Mouse (Mus musculus): ENCODE data around the gene Cyp1a1.

Cyp1a1 gene

DNA sequence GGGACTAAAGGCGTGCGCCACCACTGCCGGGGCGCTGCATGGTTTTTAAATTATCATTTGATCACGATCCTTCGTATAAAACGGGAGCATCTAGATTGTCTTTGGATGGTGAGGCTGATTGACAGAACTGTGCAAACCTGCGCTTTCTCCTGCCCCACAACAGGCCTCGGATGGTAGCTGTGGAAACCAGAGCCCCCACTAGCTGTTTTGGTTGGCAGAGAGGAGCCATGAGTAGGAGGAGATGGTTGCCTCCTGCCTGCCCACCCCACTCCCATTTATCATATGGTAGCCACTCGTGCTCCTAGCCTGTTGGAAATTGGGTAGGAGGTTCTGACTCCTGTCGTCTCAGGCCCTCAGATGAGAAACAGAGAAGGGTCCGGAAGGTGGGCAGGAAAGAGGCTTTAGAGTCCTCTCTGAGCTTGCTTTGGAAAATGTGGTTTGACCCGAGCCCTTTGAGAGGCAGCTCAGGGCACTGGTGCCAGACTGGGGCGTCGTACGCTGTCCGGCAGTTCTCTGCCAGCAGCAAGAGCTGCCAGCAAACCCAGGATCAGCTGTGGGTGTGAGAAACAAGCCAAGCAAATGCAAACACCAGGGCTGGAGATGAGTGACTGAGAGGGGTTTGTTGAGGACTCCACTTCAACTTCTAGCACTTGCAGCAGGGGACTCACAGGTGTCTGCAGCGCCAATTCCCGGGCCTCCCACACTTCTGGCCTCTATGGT, 30.9 kb upstream of the Cyp1a1 start:
- DNase-seq (ENCODE audit: low spot score): no peak

- no peak for DNase-seq (ENCODE audit: low spot score)
These were observed 29.9 kb upstream of the Cyp1a1 start for GRCm38 (mm10) chr9:57657843-57658242.

GRCm38 (mm10) chr9:57658970-57659369, 28.8 kb upstream of the Cyp1a1 start:
- DNase-seq (ENCODE audit: low spot score): no peak

DNA sequence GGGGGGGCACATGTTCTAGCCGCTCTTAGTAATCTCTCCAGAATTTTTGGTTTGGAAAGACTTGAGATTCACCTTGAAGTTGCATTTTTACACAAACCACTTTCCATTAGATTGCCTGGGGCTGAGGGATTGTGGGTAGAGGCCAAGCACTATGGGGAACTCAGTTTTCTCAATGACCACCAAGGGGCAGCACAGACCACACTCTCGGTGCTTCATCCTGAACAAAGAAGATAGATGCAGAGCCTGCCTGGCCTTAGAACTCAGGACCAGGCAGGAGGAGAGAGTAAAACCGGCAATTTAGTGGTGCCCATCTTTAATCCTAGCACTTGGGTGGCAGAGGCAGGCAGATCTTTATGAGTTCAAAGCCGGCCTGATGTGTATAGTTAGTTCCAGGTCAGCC, 28.0 kb upstream of the Cyp1a1 start:
- DNase-seq (ENCODE audit: low spot score): peak; percentile 84

GRCm38 (mm10) chr9:57660501-57660900, 27.2 kb upstream of the Cyp1a1 start:
- no peak for DNase-seq (ENCODE audit: low spot score)

DNA sequence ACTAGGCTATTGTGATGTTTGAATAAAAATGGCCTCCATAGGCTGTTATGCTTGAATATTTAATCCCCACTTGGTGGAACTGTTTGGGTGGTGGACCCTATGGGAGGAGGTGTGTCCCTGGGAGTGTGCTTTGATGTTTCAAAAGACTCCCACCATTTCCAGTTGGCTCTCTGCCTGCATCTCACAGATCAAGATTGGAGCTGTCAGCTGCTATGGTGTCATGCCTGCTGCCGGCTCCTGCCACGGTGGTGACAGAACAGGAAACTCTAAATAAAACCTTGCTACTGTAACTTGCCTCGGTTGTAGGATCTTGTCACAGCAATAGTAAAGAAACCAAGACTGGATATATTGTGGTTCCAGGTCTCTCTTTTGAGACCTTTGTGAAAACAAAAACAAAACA, 26.2 kb upstream of the Cyp1a1 start:
- DNase-seq (ENCODE audit: low spot score): no peak

- DNase-seq (ENCODE audit: low spot score): no peak
These were observed 23.1 kb upstream of the Cyp1a1 start for GRCm38 (mm10) chr9:57664616-57665015.

GRCm38 (mm10) chr9:57666536-57666935, 21.2 kb upstream of the Cyp1a1 start:
- DNase-seq (ENCODE audit: low spot score): no peak

DNA sequence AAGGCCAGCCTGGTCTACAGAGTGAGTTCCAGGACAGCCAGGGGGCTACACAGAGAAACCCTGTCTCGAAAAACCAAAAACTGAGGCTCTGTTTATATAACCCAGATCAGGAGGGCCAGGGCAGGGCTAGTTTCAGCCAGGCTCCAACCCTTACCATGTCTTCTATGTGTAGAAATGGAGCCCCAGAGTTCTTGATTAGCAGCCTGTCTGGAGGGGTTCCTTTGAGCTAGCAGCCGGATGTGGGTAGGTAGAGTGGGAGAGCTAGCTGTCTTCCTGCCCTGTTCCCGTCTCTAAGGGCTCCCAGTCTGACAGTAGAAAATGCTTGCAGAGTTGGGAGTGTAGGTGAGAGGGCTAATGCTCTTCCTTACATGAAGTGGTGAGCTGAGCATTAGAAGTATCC, 20.6 kb upstream of the Cyp1a1 start:
- DNase-seq (ENCODE audit: low spot score): no peak

GRCm38 (mm10) chr9:57667817-57668216, 19.9 kb upstream of the Cyp1a1 start:
- no peak for DNase-seq (ENCODE audit: low spot score)

- no peak for DNase-seq (ENCODE audit: low spot score)
These were observed 19.5 kb upstream of the Cyp1a1 start for GRCm38 (mm10) chr9:57668277-57668676.

- no peak for DNase-seq (ENCODE audit: low spot score)
These were observed 18.2 kb upstream of the Cyp1a1 start for GRCm38 (mm10) chr9:57669566-57669965.

GRCm38 (mm10) chr9:57671037-57671436, 16.7 kb upstream of the Cyp1a1 start:
- DNase-seq (ENCODE audit: low spot score): no peak

DNA sequence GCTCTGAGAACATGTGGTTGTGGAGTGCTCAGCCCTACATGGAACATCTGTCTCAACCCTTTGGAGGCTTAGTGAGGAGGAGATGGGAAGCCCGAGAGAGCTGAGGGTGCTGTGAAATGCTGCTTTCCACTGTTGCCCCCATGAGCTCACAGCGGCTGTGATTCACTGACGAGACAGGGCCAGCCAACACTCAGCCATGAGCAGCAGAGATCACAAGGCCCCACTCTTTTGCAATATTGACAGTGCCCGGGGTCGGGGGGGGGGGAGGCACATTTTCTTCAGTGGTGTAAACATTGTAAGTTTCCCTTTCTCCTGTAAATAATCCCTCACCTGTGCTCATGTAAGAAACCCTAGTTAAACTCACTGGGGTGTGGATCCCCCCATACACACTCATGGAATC, 16.2 kb upstream of the Cyp1a1 start:
- DNase-seq (ENCODE audit: low spot score): no peak

DNA sequence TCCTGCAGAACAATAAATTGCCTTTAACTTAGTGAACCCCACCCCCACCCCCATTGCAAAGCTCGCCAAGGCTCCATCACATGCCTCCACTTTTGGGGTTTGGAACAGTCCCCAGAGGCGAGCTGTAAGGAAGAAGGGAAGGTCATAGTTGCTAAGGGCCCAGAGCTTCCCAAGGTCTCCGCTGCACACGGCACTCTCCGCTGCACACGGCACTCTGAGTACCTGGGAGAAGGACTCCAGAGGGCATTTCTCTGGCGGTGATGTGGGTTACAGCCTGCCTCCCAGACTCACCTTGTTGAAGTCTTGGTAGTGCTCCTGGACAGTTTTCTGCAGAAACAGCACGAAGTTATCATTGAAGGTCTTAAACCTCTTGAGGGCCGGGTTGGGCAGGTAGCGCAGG, 6.3 kb upstream of the Cyp1a1 start:
- DNase-seq (ENCODE audit: low spot score): no peak

DNA sequence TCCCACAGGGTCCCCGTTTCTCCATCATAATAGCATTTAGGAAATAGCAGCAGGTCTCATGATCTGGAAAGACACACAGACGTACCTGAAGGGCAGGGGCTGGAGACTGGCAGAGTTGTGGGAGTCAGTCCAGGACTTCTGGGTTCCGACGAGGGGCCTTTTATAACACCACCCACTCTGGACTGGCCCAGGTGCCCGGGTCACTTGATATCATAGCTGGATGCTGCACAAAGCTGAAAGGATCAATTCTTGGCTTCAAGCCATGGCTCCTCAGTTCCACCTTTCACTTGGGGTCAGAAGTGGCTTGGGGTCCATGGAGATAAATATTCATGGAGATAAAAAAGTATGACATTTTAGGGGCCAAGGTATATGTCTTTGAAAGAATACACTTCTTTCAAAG, 4.2 kb upstream of the Cyp1a1 start, which contains the start of gene Cyp1a2:
Gene Cyp1a2, minus strand, starts transcription at position 184 of the 400 bp plus-strand sequence.
- DNase-seq (ENCODE audit: low spot score): no peak

- no peak for DNase-seq (ENCODE audit: low spot score)
These were observed 1.7 kb upstream of the Cyp1a1 start for GRCm38 (mm10) chr9:57686011-57686410.

DNA sequence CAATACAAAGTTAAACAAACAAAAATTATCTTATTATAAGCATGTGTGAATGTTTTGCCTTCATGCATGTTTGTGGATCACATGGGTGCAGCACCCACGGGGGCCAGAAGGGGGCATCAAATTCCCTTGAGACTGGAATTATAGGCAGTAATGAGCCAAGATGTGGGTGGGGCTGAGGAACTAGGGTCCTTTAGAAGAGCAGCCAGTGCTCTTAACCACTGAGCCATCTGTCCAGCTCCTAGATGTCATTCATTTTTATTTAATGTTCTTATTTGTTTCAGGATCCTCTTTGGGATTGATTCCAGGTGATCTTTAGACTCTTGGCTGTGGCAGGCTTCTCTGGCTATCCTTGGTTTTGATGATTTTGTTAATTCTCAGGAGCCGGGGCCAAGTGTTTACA, 430 bp downstream of the Cyp1a1 start:
- peak; percentile 18 for DNase-seq (ENCODE audit: low spot score)

DNA sequence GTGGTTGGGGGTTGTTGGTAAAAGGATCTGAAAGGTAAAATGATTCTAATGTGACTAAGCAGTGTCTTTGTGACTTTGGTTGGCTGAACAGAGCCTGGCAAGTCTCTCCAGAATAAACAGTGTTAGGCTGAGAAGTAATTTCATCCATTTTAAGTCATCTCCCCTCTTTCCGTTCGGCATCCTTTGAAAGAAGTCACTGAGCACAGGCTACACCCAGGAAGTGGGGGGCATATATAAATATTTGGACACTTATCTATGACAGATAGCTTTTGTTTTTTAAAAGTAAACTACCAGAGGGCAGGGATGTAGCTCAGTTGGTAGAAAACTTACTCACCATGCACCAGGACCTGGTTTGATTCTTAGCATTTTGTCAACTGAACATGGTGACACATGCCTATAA, 878 bp downstream of the Cyp1a1 start:
- no peak for DNase-seq (ENCODE audit: low spot score)

GRCm38 (mm10) chr9:57694108-57694507, 6.4 kb downstream of the Cyp1a1 start:
- no peak for DNase-seq (ENCODE audit: low spot score)

DNA sequence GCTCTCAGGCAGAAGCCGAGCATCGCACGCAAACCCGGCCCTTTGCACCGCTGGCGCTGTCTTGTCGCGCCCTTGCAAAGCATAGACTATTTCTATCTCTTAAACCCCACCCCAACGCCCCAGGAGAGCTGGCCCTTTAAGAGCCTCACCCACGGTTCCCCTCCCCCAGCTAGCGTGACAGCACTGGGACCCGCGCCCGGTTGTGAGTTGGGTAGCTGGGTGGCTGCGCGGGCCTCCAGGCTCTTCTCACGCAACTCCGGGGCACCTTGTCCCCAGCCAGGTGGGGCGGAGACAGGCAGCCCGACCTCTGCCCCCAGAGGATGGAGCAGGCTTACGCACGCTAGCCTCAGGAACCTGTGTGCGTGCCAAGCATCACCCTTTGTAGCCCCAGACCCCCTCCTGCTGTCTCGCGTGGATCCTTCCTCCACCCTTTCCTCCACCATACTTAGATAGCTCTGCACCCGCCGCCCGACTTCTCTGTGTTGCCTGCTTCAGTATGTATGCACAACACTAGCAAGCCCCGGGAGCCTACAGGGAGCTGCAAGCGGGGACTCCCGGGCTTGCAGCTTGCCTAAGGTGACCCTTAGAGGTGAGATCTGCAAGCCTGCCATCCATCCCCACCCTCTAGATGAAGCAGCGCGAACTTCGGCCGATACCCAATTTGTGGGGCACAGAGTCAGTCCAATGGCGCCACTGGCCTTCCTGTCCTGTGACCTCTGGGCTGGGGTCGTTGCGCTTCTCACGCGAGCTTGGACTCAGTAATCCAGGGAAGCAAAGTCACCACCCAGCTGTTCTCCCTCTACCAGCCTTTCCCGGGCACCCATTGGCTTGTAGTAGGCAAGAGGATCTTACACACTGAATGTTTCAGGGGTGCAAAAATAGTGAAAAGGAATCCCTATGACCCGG, 8.9 kb downstream of the Cyp1a1 start:
- DNase-seq (ENCODE audit: low spot score): peak; percentile 47

DNA sequence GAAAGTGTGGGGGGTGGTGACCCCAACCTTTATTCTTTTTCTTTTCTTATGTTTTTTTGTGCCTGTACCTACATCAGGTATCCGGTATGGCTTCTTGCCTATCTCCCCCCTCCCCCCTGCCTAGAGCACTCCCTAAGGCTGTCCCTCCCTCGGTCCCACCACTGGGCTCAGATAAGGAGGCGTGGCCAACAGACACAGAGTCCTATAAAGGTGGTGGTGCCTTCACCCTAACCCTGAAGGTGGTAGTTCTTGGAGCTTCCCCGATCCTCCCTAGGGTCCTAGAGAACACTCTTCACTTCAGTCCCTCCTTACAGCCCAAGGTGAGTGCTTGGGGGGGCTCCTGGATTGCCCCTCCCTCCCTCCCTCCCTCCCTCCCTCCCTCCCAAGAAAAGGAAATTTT, 9.7 kb downstream of the Cyp1a1 start:
- DNase-seq (ENCODE audit: low spot score): no peak

GRCm38 (mm10) chr9:57698466-57699150, 10.9 kb downstream of the Cyp1a1 start:
- DNase-seq (ENCODE audit: low spot score): peak; percentile 36

Data from retina, embryonic 14.5 days (tissue).